Mouse (Mus musculus): ENCODE data around the gene Grk5. TPM values are rescaled to one million over a fixed set of nuclear protein-coding genes. Genes with fewer than 3 reads are reported as not detected.

Gene Grk5
- polyA plus RNA-seq, 1 experiment = 1.7 TPM

GRCm38 (mm10) chr19:61087781-61088180 lies 198.2 kb downstream of the Grk5 start:
- H3K4me3 ChIP-seq (ENCODE audit: control insufficient read depth, low read depth, low read length) = no peak overlapping the region
- no peaks in the 10 kb centered on the region for H3K4me1 ChIP-seq (ENCODE audit: control insufficient read depth, insufficient read depth, low read length)
- no peak overlapping the region for H3K27ac ChIP-seq (ENCODE audit: control insufficient read depth, insufficient read depth, low read depth, low read length)
- no peaks in the 10 kb centered on the region for H3K27me3 ChIP-seq (ENCODE audit: control insufficient read depth, insufficient read depth, low read length)
- H3K36me3 ChIP-seq (ENCODE audit: control insufficient read depth, insufficient read depth, low read length) = no peaks in the 10 kb centered on the region
- no peak for TF ChIP-seq CTCF (IDR thresholded peaks at IDR 0.05; ENCODE audit: control insufficient read depth, insufficient read depth, insufficient replicate concordance, low read depth, low read length)
- no peak for TF ChIP-seq POLR2A (IDR thresholded peaks at IDR 0.05; ENCODE audit: control insufficient read depth, low read depth, low read length)

- H3K27me3 ChIP-seq (ENCODE audit: control insufficient read depth, insufficient read depth, low read length) = no peaks in the 10 kb centered on the region
- no peak overlapping the region for H3K4me3 ChIP-seq (ENCODE audit: control insufficient read depth, low read depth, low read length)
- H3K27ac ChIP-seq (ENCODE audit: control insufficient read depth, insufficient read depth, low read depth, low read length) = no peak overlapping the region
- H3K36me3 ChIP-seq (ENCODE audit: control insufficient read depth, insufficient read depth, low read length) = no peaks in the 10 kb centered on the region
- no peak for TF ChIP-seq CTCF (IDR thresholded peaks at IDR 0.05; ENCODE audit: control insufficient read depth, insufficient read depth, insufficient replicate concordance, low read depth, low read length)
- TF ChIP-seq POLR2A (IDR thresholded peaks at IDR 0.05; ENCODE audit: control insufficient read depth, low read depth, low read length) = no peak
- no peaks in the 10 kb centered on the region for H3K4me1 ChIP-seq (ENCODE audit: control insufficient read depth, insufficient read depth, low read length)
Measured at GRCm38 (mm10) chr19:61089001-61089400, 199.5 kb downstream of the Grk5 start.

- Histone ChIP-seq H3K36me3 (ENCODE audit: control insufficient read depth, insufficient read depth, low read length) (no peaks in the 10 kb centered on the region), H3K4me3 (ENCODE audit: control insufficient read depth, low read depth, low read length) (no peak overlapping the region), H3K4me1 (ENCODE audit: control insufficient read depth, insufficient read depth, low read length) (no peaks in the 10 kb centered on the region), H3K27ac (ENCODE audit: control insufficient read depth, insufficient read depth, low read depth, low read length) (no peak overlapping the region), H3K27me3 (ENCODE audit: control insufficient read depth, insufficient read depth, low read length) (no peaks in the 10 kb centered on the region)
- TF ChIP-seq POLR2A (IDR thresholded peaks at IDR 0.05; ENCODE audit: control insufficient read depth, low read depth, low read length) = no peak
- TF ChIP-seq CTCF (IDR thresholded peaks at IDR 0.05; ENCODE audit: control insufficient read depth, insufficient read depth, insufficient replicate concordance, low read depth, low read length) = no peak
Measured at GRCm38 (mm10) chr19:61090541-61090940, 201.0 kb downstream of the Grk5 start.

GRCm38 (mm10) chr19:61096776-61097175 lies 207.2 kb downstream of the Grk5 start:
- Histone ChIP-seq H3K27me3 (ENCODE audit: control insufficient read depth, insufficient read depth, low read length) (no peaks in the 10 kb centered on the region), H3K27ac (ENCODE audit: control insufficient read depth, insufficient read depth, low read depth, low read length) (no peak overlapping the region), H3K36me3 (ENCODE audit: control insufficient read depth, insufficient read depth, low read length) (no peaks in the 10 kb centered on the region), H3K4me3 (ENCODE audit: control insufficient read depth, low read depth, low read length) (no peak overlapping the region), H3K4me1 (ENCODE audit: control insufficient read depth, insufficient read depth, low read length) (no peaks in the 10 kb centered on the region)
- no peak for TF ChIP-seq CTCF (IDR thresholded peaks at IDR 0.05; ENCODE audit: control insufficient read depth, insufficient read depth, insufficient replicate concordance, low read depth, low read length)
- TF ChIP-seq POLR2A (IDR thresholded peaks at IDR 0.05; ENCODE audit: control insufficient read depth, low read depth, low read length) = no peak

GRCm38 (mm10) chr19:61097764-61098163 lies 208.2 kb downstream of the Grk5 start:
- no peak for TF ChIP-seq CTCF (IDR thresholded peaks at IDR 0.05; ENCODE audit: control insufficient read depth, insufficient read depth, insufficient replicate concordance, low read depth, low read length)
- no peak for TF ChIP-seq POLR2A (IDR thresholded peaks at IDR 0.05; ENCODE audit: control insufficient read depth, low read depth, low read length)
- Histone ChIP-seq H3K27me3 (ENCODE audit: control insufficient read depth, insufficient read depth, low read length) (no peaks in the 10 kb centered on the region), H3K4me1 (ENCODE audit: control insufficient read depth, insufficient read depth, low read length) (no peaks in the 10 kb centered on the region), H3K27ac (ENCODE audit: control insufficient read depth, insufficient read depth, low read depth, low read length) (no peak overlapping the region), H3K36me3 (ENCODE audit: control insufficient read depth, insufficient read depth, low read length) (no peaks in the 10 kb centered on the region), H3K4me3 (ENCODE audit: control insufficient read depth, low read depth, low read length) (no peak overlapping the region)

- no peaks in the 10 kb centered on the region for H3K4me1 ChIP-seq (ENCODE audit: control insufficient read depth, insufficient read depth, low read length)
- H3K4me3 ChIP-seq (ENCODE audit: control insufficient read depth, low read depth, low read length) = no peak overlapping the region
- no peaks in the 10 kb centered on the region for H3K27me3 ChIP-seq (ENCODE audit: control insufficient read depth, insufficient read depth, low read length)
- no peak overlapping the region for H3K27ac ChIP-seq (ENCODE audit: control insufficient read depth, insufficient read depth, low read depth, low read length)
- no peaks in the 10 kb centered on the region for H3K36me3 ChIP-seq (ENCODE audit: control insufficient read depth, insufficient read depth, low read length)
- TF ChIP-seq POLR2A (IDR thresholded peaks at IDR 0.05; ENCODE audit: control insufficient read depth, low read depth, low read length) (no peak), CTCF (IDR thresholded peaks at IDR 0.05; ENCODE audit: control insufficient read depth, insufficient read depth, insufficient replicate concordance, low read depth, low read length) (no peak)
Measured at GRCm38 (mm10) chr19:61110184-61110583, 220.6 kb downstream of the Grk5 start.

GRCm38 (mm10) chr19:61131096-61131495 lies 241.5 kb downstream of the Grk5 start:
- H3K36me3 ChIP-seq (ENCODE audit: control insufficient read depth, insufficient read depth, low read length) = no peaks in the 10 kb centered on the region
- H3K27ac ChIP-seq (ENCODE audit: control insufficient read depth, insufficient read depth, low read depth, low read length) = no peak overlapping the region
- H3K4me3 ChIP-seq (ENCODE audit: control insufficient read depth, low read depth, low read length) = no peak overlapping the region
- TF ChIP-seq POLR2A (IDR thresholded peaks at IDR 0.05; ENCODE audit: control insufficient read depth, low read depth, low read length) (no peak), CTCF (IDR thresholded peaks at IDR 0.05; ENCODE audit: control insufficient read depth, insufficient read depth, insufficient replicate concordance, low read depth, low read length) (no peak)
- no peaks in the 10 kb centered on the region for H3K27me3 ChIP-seq (ENCODE audit: control insufficient read depth, insufficient read depth, low read length)
- no peaks in the 10 kb centered on the region for H3K4me1 ChIP-seq (ENCODE audit: control insufficient read depth, insufficient read depth, low read length)

- Histone ChIP-seq H3K4me1 (ENCODE audit: control insufficient read depth, insufficient read depth, low read length) (peaks cover 2% of the 10 kb centered on the region; the same call in 1 of the 2 replicates), H3K36me3 (ENCODE audit: control insufficient read depth, insufficient read depth, low read length) (no peaks in the 10 kb centered on the region), H3K27me3 (ENCODE audit: control insufficient read depth, insufficient read depth, low read length) (no peaks in the 10 kb centered on the region), H3K27ac (ENCODE audit: control insufficient read depth, insufficient read depth, low read depth, low read length) (no peak overlapping the region), H3K4me3 (ENCODE audit: control insufficient read depth, low read depth, low read length) (no peak overlapping the region)
- TF ChIP-seq POLR2A (IDR thresholded peaks at IDR 0.05; ENCODE audit: control insufficient read depth, low read depth, low read length) (no peak), CTCF (IDR thresholded peaks at IDR 0.05; ENCODE audit: control insufficient read depth, insufficient read depth, insufficient replicate concordance, low read depth, low read length) (no peak)
Measured at GRCm38 (mm10) chr19:61138655-61139054, 249.1 kb downstream of the Grk5 start.

All from testis, adult 2 months (tissue).